9 mouse cellular contexts compared by ENCODE assay signal in the genomic region with DNA sequence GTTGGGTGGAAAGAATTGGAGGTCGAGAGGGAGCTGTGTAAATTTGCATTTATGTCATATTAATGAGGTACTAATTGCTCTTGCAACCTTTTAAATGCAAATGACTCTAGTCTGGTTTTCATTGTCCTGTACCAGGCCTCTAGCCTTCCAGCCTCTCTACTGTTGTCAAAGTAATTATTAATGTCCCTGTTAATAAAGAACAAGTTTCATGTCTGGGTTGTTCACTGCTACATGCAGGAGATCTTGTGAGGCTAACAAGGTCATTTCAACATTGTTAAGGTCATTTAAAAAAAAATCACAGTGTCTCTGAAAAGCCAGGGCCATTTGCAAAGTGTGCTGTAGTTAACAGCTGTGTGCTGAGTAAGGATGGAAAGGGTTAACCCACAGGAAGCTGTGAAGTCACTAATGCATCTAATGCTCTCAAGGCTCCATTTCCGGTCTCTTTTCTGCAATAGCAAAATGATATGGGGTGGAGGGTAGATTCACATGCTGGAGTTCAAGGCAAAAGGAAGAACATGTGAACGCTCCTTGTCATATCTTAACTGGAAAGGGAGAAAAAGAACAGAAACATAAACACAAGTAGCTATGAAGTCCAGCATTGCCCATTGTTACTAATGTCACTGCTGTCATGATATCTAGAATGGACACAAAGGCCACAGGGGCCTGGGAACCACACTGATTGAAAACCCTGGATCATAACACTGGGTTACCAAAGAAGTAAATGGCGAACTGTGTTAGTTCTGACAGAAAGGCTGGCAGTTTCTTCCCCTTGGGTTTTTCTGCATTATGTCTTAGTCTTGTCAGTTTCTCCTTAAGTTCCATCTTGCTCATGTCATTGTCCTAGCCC.
DNase-seq lines count a peak whose midpoint lies in the region; ATAC-seq and TF ChIP-seq lines count a peak whose summit lies in the region.
"Had no signal": no experiment of that assay in that cellular context is flagged by ENCODE, and none has a peak within 500 bp of the region (broad histone marks: within the 10 kb centered on the region; RNA-seq: fewer than 3 reads in every experiment).

No protein-coding gene starts in this region.

- no peak for TF ChIP-seq CTCF in lung, embryonic 14.5 days (IDR thresholded peaks at IDR 0.05; ENCODE audit: low read depth)

- DNase-seq in heart, postnatal 36 days: no peak
- peak; percentile 49 for DNase-seq in lung, embryonic 14.5 days
- DNase-seq in lung, postnatal 36 days: no peak
- peak; percentile 42 for DNase-seq in embryo, embryonic 10.5 days (ENCODE audit: low spot score)
- DNase-seq in adrenal gland, postnatal 25 days: no peak

- ATAC-seq in heart, embryonic 11.5 days (replicated peaks; ENCODE audit: insufficient number of reproducible peaks, low FRiP score, low TSS enrichment): peak; percentile 60; the same call in 1 of the 2 replicates
- peak; percentile 41; the same call in 1 of the 2 replicates for ATAC-seq in lung, embryonic 14.5 days (ENCODE audit: insufficient read depth)
- ATAC-seq in liver, embryonic 12.5 days: no peak
- no peak for ATAC-seq in cerebellum, adult (ENCODE audit: insufficient number of reproducible peaks, low FRiP score, low TSS enrichment)

- intact Hi-C loops in heart, postnatal 36 days (cut with DNase I): no loop called here

- H3K4me2 ChIP-seq in heart, embryonic 11.5 days: no peak overlapping the region; the same call in none of the 2 replicates
- H3K4me2 ChIP-seq in lung, embryonic 14.5 days: no peak overlapping the region
- no peak overlapping the region for H3K4me2 ChIP-seq in liver, embryonic 12.5 days
- H3K4me2 ChIP-seq: hindbrain, embryonic 13.5 days had no signal

- no peaks in the 10 kb centered on the region for H3K36me3 ChIP-seq in heart, embryonic 11.5 days (ENCODE audit: control insufficient read depth, insufficient read depth, low read length)
- no peaks in the 10 kb centered on the region for H3K36me3 ChIP-seq in lung, embryonic 14.5 days (ENCODE audit: insufficient read depth)
- no peaks in the 10 kb centered on the region for H3K36me3 ChIP-seq in liver, embryonic 12.5 days
- H3K36me3 ChIP-seq: hindbrain, embryonic 13.5 days had no signal

- no peaks in the 10 kb centered on the region for H3K9me3 ChIP-seq in heart, embryonic 11.5 days (replicated peaks; ENCODE audit: control insufficient read depth, low read length)
- no peaks in the 10 kb centered on the region for H3K9me3 ChIP-seq in lung, embryonic 14.5 days (ENCODE audit: low read depth, low read length)
- H3K9me3 ChIP-seq in liver, embryonic 12.5 days (replicated peaks): no peaks in the 10 kb centered on the region
- H3K9me3 ChIP-seq: hindbrain, embryonic 13.5 days had no signal

- peaks cover 35% of the 10 kb centered on the region for H3K4me1 ChIP-seq in heart, embryonic 11.5 days (ENCODE audit: control insufficient read depth, insufficient read depth, low read length)
- H3K4me1 ChIP-seq in lung, embryonic 14.5 days (ENCODE audit: insufficient read depth): peaks cover 7% of the 10 kb centered on the region; the same call in 1 of the 2 replicates
- peaks cover 24% of the 10 kb centered on the region for H3K4me1 ChIP-seq in liver, embryonic 12.5 days

- peak overlapping the region; percentile 79 for H3K27ac ChIP-seq in heart, embryonic 11.5 days (ENCODE audit: low read depth, low read length)
- peak overlapping the region; percentile 33; the same call in 1 of the 2 replicates for H3K27ac ChIP-seq in lung, embryonic 14.5 days (ENCODE audit: low read depth)
- 0 out of 2 replicates have a peak overlapping the region, but pooled peaks have one; percentile 9 for H3K27ac ChIP-seq in liver, embryonic 12.5 days
- H3K27ac ChIP-seq: hindbrain, embryonic 13.5 days had no signal

- no peak overlapping the region for H3K9ac ChIP-seq in heart, embryonic 11.5 days (ENCODE audit: low read depth, low read length)
- H3K9ac ChIP-seq in lung, embryonic 14.5 days: no peak overlapping the region
- H3K9ac ChIP-seq in liver, embryonic 12.5 days: no peak overlapping the region
- H3K9ac ChIP-seq: hindbrain, embryonic 13.5 days had no signal

- no peak overlapping the region for H3K4me3 ChIP-seq in heart, embryonic 11.5 days (ENCODE audit: low read depth, low read length)
- H3K4me3 ChIP-seq in lung, embryonic 14.5 days (ENCODE audit: low read depth, low read length): no peak overlapping the region
- no peak overlapping the region for H3K4me3 ChIP-seq in liver, embryonic 12.5 days
- H3K4me3 ChIP-seq: hindbrain, embryonic 13.5 days had no signal

- WGBS in heart, embryonic 11.5 days (ENCODE audit: insufficient replicate concordance): 35% methylated on average over 4 of the region's 4 CpGs
- 40% methylated on average over 4 of the region's 4 CpGs for WGBS in lung, embryonic 14.5 days
- WGBS in liver, embryonic 12.5 days (ENCODE audit: insufficient replicate concordance): 46% methylated on average over 4 of the region's 4 CpGs

- no peaks in the 10 kb centered on the region for H3K27me3 ChIP-seq in heart, embryonic 11.5 days (ENCODE audit: control insufficient read depth, insufficient read depth, low read length)
- no peaks in the 10 kb centered on the region for H3K27me3 ChIP-seq in lung, embryonic 14.5 days (ENCODE audit: insufficient read depth, low read length)
- no peaks in the 10 kb centered on the region for H3K27me3 ChIP-seq in liver, embryonic 12.5 days (replicated peaks)
- H3K27me3 ChIP-seq: hindbrain, embryonic 13.5 days had no signal

Comparison
In these comparisons a context has a peak if more than half of its experiments do, and no peak if none do; other contexts are left out.
1. DNase-seq: peak in lung, embryonic 14.5 days (single experiment) and embryo, embryonic 10.5 days (single experiment); none in heart, postnatal 36 days (0 of 2), lung, postnatal 36 days (single experiment) and adrenal gland, postnatal 25 days (single experiment).
2. ATAC-seq: peak in heart, embryonic 11.5 days (single experiment) and lung, embryonic 14.5 days (single experiment); none in liver, embryonic 12.5 days (single experiment) and cerebellum, adult (single experiment).
3. H3K27ac ChIP-seq: peak in every context shown above with its lines; median percentile 79 in heart, embryonic 11.5 days; 33 in lung, embryonic 14.5 days; 9 in liver, embryonic 12.5 days.